Mouse (Mus musculus): ENCODE measurements around the gene Ccr4. TPM values are rescaled to one million over a fixed set of nuclear protein-coding genes. Genes with fewer than 3 reads are reported as not detected.

Ccr4 gene
- polyA plus RNA-seq (2012; rRNA removed) = 0.91 and 1.7 TPM in 2 replicates

- DNase-seq (ENCODE audit: low spot score) = no peak
Observed at GRCm38 (mm10) chr9:114504816-114505215, at the start of gene Ccr4. TSS of gene Ccr4 (minus strand) at chr9:114504916.

- no peak for DNase-seq (ENCODE audit: low spot score)
Observed at GRCm38 (mm10) chr9:114553828-114554227, 49.1 kb upstream of the Ccr4 start.

GRCm38 (mm10) chr9:114550033-114550432 is 45.3 kb upstream of the Ccr4 start:
- DNase-seq (ENCODE audit: low spot score) = no peak

GRCm38 (mm10) chr9:114549117-114549516 is 44.4 kb upstream of the Ccr4 start:
- DNase-seq (ENCODE audit: low spot score) = no peak

GRCm38 (mm10) chr9:114548496-114548895 is 43.8 kb upstream of the Ccr4 start:
- DNase-seq (ENCODE audit: low spot score) = no peak

GRCm38 (mm10) chr9:114547643-114548077 is 42.9 kb upstream of the Ccr4 start:
- no peak for DNase-seq (ENCODE audit: low spot score)

GRCm38 (mm10) chr9:114546765-114547164 is 42.0 kb upstream of the Ccr4 start:
- no peak for DNase-seq (ENCODE audit: low spot score)

GRCm38 (mm10) chr9:114544754-114545393 is 40.2 kb upstream of the Ccr4 start:
- no peak for DNase-seq (ENCODE audit: low spot score)

GRCm38 (mm10) chr9:114543882-114544753 is 39.4 kb upstream of the Ccr4 start:
- DNase-seq (ENCODE audit: low spot score) = no peak

GRCm38 (mm10) chr9:114541279-114541741 is 36.6 kb upstream of the Ccr4 start:
- no peak for DNase-seq (ENCODE audit: low spot score)

GRCm38 (mm10) chr9:114538996-114539563 is 34.4 kb upstream of the Ccr4 start:
- no peak for DNase-seq (ENCODE audit: low spot score)

- no peak for DNase-seq (ENCODE audit: low spot score)
Observed at GRCm38 (mm10) chr9:114536628-114537027, 31.9 kb upstream of the Ccr4 start.

- no peak for DNase-seq (ENCODE audit: low spot score)
Observed at GRCm38 (mm10) chr9:114534747-114535517, 30.2 kb upstream of the Ccr4 start.

GRCm38 (mm10) chr9:114533848-114534247 is 29.1 kb upstream of the Ccr4 start:
- no peak for DNase-seq (ENCODE audit: low spot score)

GRCm38 (mm10) chr9:114531276-114531675 is 26.6 kb upstream of the Ccr4 start:
- DNase-seq (ENCODE audit: low spot score) = no peak

GRCm38 (mm10) chr9:114528680-114529048 is 23.9 kb upstream of the Ccr4 start:
- no peak for DNase-seq (ENCODE audit: low spot score)

GRCm38 (mm10) chr9:114527992-114528679 is 23.4 kb upstream of the Ccr4 start:
- no peak for DNase-seq (ENCODE audit: low spot score)

- DNase-seq (ENCODE audit: low spot score) = peak; percentile 38
Observed at GRCm38 (mm10) chr9:114527085-114527484, 22.4 kb upstream of the Ccr4 start.

- DNase-seq (ENCODE audit: low spot score) = no peak
Observed at GRCm38 (mm10) chr9:114526581-114526980, 21.9 kb upstream of the Ccr4 start.

- no peak for DNase-seq (ENCODE audit: low spot score)
Observed at GRCm38 (mm10) chr9:114525891-114526290, 21.2 kb upstream of the Ccr4 start.

- DNase-seq (ENCODE audit: low spot score) = no peak
Observed at GRCm38 (mm10) chr9:114525073-114525633, 20.4 kb upstream of the Ccr4 start.
